Mouse (Mus musculus): Measurements from ENCODE around the gene Hpcal1. TPM values are rescaled to one million over a fixed set of nuclear protein-coding genes. Genes with fewer than 3 reads are reported as not detected.

Hpcal1 gene
- polyA plus RNA-seq (2012; rRNA removed) = 15.1 and 16.1 TPM in 2 replicates

DNA sequence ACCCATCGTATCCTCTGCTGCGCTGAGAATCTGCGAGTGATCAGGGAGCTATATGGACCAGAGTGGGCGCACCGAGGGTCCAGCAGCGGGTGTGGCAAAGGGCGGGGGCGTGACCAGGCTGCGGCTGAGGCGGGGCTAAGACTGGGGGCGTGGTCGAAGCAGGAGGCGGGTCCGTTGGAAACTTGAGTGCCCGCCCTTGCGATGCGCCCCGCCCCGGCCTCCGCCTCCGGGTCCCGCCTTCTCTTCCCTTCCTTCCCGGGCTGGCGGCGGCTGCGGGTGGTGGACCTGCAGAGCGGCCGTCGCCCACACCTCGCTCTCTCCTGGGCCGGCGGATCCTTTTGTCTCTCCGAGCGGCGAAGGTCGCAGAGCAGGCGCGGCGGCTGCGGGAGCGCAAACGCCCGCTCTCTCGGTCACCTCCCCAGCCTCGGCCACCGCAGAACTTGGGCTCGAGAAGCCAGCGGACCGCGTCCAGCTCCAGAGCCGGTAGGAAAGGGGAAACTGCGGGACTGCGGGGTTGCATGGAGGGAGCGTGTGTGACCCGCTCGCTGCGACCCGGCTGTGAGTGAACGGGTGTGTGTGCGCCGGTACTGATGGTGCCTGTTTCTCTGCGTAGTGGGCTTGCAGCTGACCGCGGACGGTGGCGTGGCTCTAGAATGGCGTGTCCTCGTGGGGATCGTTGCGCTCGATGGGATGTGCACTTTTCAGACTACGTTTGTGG is at the start of gene Hpcal1:
Hpcal1 (plus strand) TSS at position 293 of the 718 bp plus-strand sequence.
- H3K4me1 ChIP-seq (ENCODE audit: control insufficient read depth, insufficient read depth, low read length) = peaks cover 8% of the 10 kb centered on the region
- no peak for TF ChIP-seq POLR2A (IDR thresholded peaks at IDR 0.05; ENCODE audit: control insufficient read depth, low read depth, low read length)
- no peak for TF ChIP-seq CTCF (IDR thresholded peaks at IDR 0.05; ENCODE audit: control insufficient read depth, insufficient read depth, insufficient replicate concordance, low read depth, low read length)
- no peaks in the 10 kb centered on the region for H3K36me3 ChIP-seq (ENCODE audit: control insufficient read depth, insufficient read depth, low read length)

DNA sequence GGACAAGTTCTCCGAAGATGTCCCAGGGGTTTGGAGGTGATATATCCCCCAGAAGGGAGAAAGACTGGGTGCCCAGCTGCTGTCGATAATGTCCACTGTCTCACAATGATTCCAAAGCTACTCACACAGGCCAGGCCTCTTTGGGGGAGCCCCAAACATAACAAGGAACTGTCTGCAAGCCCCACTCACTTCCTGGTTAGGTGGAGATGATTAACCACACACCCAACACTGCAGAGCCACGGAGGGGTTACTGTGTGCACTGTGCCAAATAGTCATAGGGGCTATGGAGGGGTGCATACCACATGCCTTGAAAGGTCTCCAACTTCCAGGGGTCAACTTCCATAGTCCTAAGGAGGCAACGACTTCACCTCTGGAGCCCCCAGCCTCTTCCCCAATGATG is 49.4 kb upstream of the Hpcal1 start:
- Histone ChIP-seq H3K27ac (ENCODE audit: control insufficient read depth, insufficient read depth, low read depth, low read length) (no peak overlapping the region), H3K4me3 (ENCODE audit: control insufficient read depth, low read depth, low read length) (no peak overlapping the region), H3K27me3 (ENCODE audit: control insufficient read depth, insufficient read depth, low read length) (no peaks in the 10 kb centered on the region), H3K36me3 (ENCODE audit: control insufficient read depth, insufficient read depth, low read length) (no peaks in the 10 kb centered on the region), H3K4me1 (ENCODE audit: control insufficient read depth, insufficient read depth, low read length) (no peaks in the 10 kb centered on the region)
- TF ChIP-seq CTCF (IDR thresholded peaks at IDR 0.05; ENCODE audit: control insufficient read depth, insufficient read depth, insufficient replicate concordance, low read depth, low read length) = no peak

More for the DNA sequence above, at the start of gene Hpcal1:
- Histone ChIP-seq H3K27ac (ENCODE audit: control insufficient read depth, insufficient read depth, low read depth, low read length) (no peak within 1 kb of the TSS), H3K4me3 (ENCODE audit: control insufficient read depth, low read depth, low read length) (peak within 1 kb of the TSS; percentile 85), H3K27me3 (ENCODE audit: control insufficient read depth, insufficient read depth, low read length) (no peaks in the 10 kb centered on the region)

DNA sequence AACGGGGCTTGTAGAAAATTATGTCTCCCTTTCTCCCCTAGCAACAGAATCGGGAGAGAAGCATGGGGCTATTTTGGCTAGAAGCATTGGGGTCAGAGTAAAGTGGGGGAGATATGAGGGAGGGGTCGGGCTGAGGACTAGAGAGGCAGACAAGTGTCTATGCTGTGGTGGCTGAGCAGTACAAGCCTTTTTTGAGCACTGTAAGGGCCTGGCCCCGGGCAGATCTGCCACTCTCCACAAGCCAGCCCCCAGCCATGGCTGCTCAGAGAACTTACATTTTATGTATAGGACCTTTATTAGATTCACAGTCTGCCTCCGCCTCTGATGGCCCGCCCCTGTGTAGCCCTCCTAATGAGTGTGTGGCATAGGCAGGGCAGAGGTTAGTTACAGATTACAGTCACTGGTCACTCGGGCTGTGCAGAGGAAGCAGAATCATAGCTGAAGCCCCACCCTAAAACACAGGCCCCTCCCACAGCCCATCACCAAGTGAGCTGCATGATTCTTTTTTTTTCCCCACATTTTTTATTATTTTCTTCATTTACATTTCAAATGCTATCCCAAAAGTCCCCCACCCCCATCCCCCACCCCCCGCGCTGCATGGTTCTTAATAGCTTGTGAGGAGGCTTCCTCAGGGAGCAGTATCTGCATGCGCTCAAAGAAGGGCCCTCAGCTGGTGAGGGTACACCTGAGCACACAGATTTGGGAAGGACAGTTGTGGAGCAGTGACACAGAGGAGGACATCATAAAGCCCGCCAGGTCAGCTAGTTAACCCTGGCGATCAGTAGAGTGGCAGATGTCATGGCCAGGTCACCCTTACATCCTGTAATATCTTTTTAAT is 46.1 kb upstream of the Hpcal1 start:
- Histone ChIP-seq H3K36me3 (ENCODE audit: control insufficient read depth, insufficient read depth, low read length) (no peaks in the 10 kb centered on the region), H3K27ac (ENCODE audit: control insufficient read depth, insufficient read depth, low read depth, low read length) (no peak overlapping the region), H3K27me3 (ENCODE audit: control insufficient read depth, insufficient read depth, low read length) (no peaks in the 10 kb centered on the region), H3K4me3 (ENCODE audit: control insufficient read depth, low read depth, low read length) (no peak overlapping the region), H3K4me1 (ENCODE audit: control insufficient read depth, insufficient read depth, low read length) (no peaks in the 10 kb centered on the region)
- no peak for TF ChIP-seq CTCF (IDR thresholded peaks at IDR 0.05; ENCODE audit: control insufficient read depth, insufficient read depth, insufficient replicate concordance, low read depth, low read length)

DNA sequence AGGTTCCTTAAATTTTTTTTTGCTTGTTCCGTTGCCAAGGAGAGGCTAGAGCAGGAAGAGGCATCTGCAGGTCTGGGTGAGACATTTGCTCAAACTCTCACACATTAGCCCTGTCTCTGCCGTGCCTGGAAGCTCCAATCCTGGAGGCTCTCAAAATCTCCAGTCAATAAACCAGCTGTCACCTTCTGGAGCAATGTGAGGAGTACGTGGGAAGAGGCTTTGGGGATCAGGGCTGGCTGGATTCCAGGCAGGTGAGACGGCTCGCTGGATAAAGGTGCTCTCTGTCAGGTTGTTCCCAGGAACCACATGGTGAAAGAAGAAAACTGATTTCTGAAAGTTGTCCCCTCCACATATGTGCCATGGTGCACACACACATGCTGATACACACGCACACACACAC is 44.2 kb upstream of the Hpcal1 start:
- TF ChIP-seq CTCF (IDR thresholded peaks at IDR 0.05; ENCODE audit: control insufficient read depth, insufficient read depth, insufficient replicate concordance, low read depth, low read length) (no peak), POLR2A (IDR thresholded peaks at IDR 0.05; ENCODE audit: control insufficient read depth, low read depth, low read length) (no peak)
- Histone ChIP-seq H3K36me3 (ENCODE audit: control insufficient read depth, insufficient read depth, low read length) (no peaks in the 10 kb centered on the region), H3K4me1 (ENCODE audit: control insufficient read depth, insufficient read depth, low read length) (no peaks in the 10 kb centered on the region), H3K4me3 (ENCODE audit: control insufficient read depth, low read depth, low read length) (no peak overlapping the region), H3K27me3 (ENCODE audit: control insufficient read depth, insufficient read depth, low read length) (no peaks in the 10 kb centered on the region), H3K27ac (ENCODE audit: control insufficient read depth, insufficient read depth, low read depth, low read length) (no peak overlapping the region)

DNA sequence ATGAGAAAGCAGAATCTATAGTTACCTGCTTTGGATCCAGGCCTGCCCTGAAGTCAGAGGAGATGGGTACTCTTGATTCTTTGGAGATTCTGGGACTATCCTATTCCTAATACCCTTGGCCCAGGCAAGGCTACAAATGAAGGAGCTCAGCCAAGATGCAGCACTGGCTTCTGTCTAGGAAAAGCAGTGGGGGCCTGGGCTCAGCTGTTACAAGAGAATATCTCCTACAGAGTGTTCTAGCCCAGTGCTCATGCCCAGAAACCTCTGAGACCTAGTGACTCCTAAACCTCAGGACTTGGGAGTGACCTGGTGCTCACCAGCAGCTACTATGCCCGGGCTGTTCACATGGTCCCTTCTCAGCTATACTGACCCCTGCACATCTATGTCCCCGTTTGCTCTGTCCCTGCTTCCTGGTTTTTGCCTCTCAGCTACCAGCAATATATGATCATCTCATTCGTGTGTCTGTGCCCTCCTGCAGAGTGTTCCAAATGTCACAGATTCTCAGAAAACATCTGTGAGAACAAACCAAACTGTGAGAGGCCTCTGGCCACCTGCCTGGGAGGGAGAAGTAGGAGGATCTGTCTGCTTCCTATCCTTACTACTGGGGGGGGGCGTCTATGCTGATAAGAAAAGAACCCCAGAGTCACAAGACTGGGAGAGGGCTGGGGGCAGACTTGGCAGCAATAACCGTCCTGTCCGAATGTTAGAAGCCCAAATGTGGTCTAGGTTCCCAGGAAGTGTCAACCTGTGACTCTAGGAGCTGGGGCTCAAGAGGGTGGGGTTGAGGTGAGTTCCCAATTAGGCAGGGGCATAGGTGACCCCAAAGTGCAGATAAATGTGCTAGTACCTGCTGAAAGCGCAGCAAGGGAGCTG is 39.2 kb upstream of the Hpcal1 start:
- H3K4me3 ChIP-seq (ENCODE audit: control insufficient read depth, low read depth, low read length) = no peak overlapping the region
- H3K27ac ChIP-seq (ENCODE audit: control insufficient read depth, insufficient read depth, low read depth, low read length) = no peak overlapping the region

DNA sequence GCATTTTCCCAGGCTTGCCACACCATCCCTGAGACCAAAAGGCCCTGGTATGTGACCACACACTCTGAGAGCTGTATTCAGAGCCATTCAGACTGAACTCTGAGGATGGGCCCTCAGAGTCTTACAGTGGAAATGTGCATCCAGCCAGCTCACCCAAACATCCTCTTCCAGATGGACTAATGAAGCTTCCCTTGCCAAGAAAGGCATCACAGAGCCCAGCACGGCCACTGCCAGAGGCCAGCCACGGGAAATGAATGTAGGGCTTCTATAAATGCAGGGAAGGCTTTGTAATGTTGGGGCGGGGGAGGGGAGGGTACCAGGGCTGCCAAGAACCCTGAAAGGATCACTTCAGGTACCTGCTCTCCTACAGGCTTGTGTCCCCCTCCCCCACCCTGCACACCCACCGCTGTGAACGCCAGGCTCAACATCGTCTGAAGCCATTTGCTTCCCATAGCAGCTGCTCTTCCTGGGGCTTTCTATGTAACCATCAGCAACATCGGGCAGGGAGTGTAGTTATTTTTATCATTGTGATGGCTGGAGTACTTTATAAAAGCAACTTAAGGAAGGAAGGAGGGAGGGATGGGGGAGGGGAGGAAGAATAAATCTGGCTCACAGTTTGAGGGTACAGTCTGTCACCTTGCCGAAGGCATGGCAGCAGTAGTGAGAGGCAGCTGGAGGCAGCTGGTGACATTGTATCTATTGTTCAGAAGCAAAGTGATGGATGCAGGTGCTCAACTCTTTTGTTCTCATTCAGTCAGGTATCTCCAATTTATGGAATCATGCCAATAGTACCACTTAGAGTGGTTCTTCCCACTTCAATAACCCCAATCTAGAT is 38.2 kb upstream of the Hpcal1 start:
- Histone ChIP-seq H3K27ac (ENCODE audit: control insufficient read depth, insufficient read depth, low read depth, low read length) (no peak overlapping the region), H3K27me3 (ENCODE audit: control insufficient read depth, insufficient read depth, low read length) (no peaks in the 10 kb centered on the region), H3K4me1 (ENCODE audit: control insufficient read depth, insufficient read depth, low read length) (no peaks in the 10 kb centered on the region), H3K4me3 (ENCODE audit: control insufficient read depth, low read depth, low read length) (no peak overlapping the region), H3K36me3 (ENCODE audit: control insufficient read depth, insufficient read depth, low read length) (no peaks in the 10 kb centered on the region)
- TF ChIP-seq POLR2A (IDR thresholded peaks at IDR 0.05; ENCODE audit: control insufficient read depth, low read depth, low read length) = no peak
- no peak for TF ChIP-seq CTCF (IDR thresholded peaks at IDR 0.05; ENCODE audit: control insufficient read depth, insufficient read depth, insufficient replicate concordance, low read depth, low read length)

More for the DNA sequence above, 39.2 kb upstream of the Hpcal1 start:
- Histone ChIP-seq H3K4me1 (ENCODE audit: control insufficient read depth, insufficient read depth, low read length) (no peaks in the 10 kb centered on the region), H3K27me3 (ENCODE audit: control insufficient read depth, insufficient read depth, low read length) (no peaks in the 10 kb centered on the region), H3K36me3 (ENCODE audit: control insufficient read depth, insufficient read depth, low read length) (no peaks in the 10 kb centered on the region)
- no peak for TF ChIP-seq CTCF (IDR thresholded peaks at IDR 0.05; ENCODE audit: control insufficient read depth, insufficient read depth, insufficient replicate concordance, low read depth, low read length)
- TF ChIP-seq POLR2A (IDR thresholded peaks at IDR 0.05; ENCODE audit: control insufficient read depth, low read depth, low read length) = no peak
